ENCODE assay signal across 9 mouse cellular contexts in the genomic region with DNA sequence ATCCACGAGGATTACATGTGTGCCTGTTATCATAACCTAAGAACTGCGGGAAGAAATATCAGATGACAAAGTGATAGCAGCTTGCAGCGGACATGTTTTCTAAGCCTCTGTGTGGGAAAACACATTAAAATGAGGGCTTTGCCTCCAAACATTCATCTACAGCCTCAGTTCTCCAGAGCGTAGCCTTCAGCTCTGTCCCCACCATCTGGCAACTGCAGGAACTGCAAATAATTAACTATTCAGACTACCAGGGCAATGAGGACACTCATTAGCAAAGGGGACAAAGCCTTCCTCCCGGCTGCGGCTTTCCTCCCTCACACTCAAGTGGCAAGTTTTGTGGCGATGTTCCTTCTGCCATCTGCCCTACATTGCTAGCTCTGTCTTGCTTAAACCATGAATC. TPM values are rescaled to one million over a fixed set of nuclear protein-coding genes. Genes with fewer than 3 reads are reported as not detected.
A peak's percentile ranks its signal among the peaks of the same experiment; 100 is the strongest.
DNase-seq lines count a peak whose midpoint lies in the region; ATAC-seq lines count a peak whose summit lies in the region.
"Had no signal": no experiment of that assay in that cellular context is flagged by ENCODE, and none has a peak within 500 bp of the region (broad histone marks: within the 10 kb centered on the region; RNA-seq: fewer than 3 reads in every experiment).

No protein-coding gene starts in this region.

- no peak overlapping the region for H3K9ac ChIP-seq in forebrain, embryonic 14.5 days (ENCODE audit: low read length)
- H3K9ac ChIP-seq in midbrain, embryonic 13.5 days (replicated peaks) = no peak overlapping the region
- H3K9ac ChIP-seq: embryonic facial prominence, embryonic 15.5 days had no signal

- DNase-seq in ovary, postnatal 10 days (ENCODE audit: low spot score) = peak; percentile 4
- DNase-seq in ovary, adult 18-20 months (ENCODE audit: low spot score) = no peak
- DNase-seq in forebrain, embryonic 14.5 days (ENCODE audit: low spot score) = peak; percentile 89
- peak; percentile 60 for DNase-seq in hindlimb bud, embryonic 11.5 days (ENCODE audit: extremely low spot score, low read depth, low spot score)
- peak; percentile 70 to 75 for DNase-seq in left cerebral cortex, adult 18-20 months (ENCODE audit: low spot score in 2 of 2)
- DNase-seq in spleen, postnatal 10 days (ENCODE audit: low spot score in 2 of 2) = peak; percentile 19 to 66

- no peak overlapping the region for H3K27ac ChIP-seq in forebrain, embryonic 14.5 days (ENCODE audit: low read depth, low read length)
- no peak overlapping the region for H3K27ac ChIP-seq in midbrain, embryonic 13.5 days
- H3K27ac ChIP-seq: embryonic facial prominence, embryonic 15.5 days had no signal

- H3K4me1 ChIP-seq in forebrain, embryonic 14.5 days (ENCODE audit: control insufficient read depth, insufficient read depth, low read length) = peaks cover 4% of the 10 kb centered on the region; the same call in 1 of the 2 replicates
- peaks cover 12% of the 10 kb centered on the region for H3K4me1 ChIP-seq in midbrain, embryonic 13.5 days (replicated peaks)
- H3K4me1 ChIP-seq: embryonic facial prominence, embryonic 15.5 days had no signal

- no peak overlapping the region for H3K4me2 ChIP-seq in forebrain, embryonic 14.5 days (ENCODE audit: low read length)
- 0 out of 2 replicates have a peak overlapping the region, but pooled peaks have one; percentile 20 for H3K4me2 ChIP-seq in midbrain, embryonic 13.5 days (replicated peaks)
- H3K4me2 ChIP-seq: embryonic facial prominence, embryonic 15.5 days had no signal

- H3K27me3 ChIP-seq in forebrain, embryonic 14.5 days (replicated peaks; ENCODE audit: control insufficient read depth, insufficient read depth, low read length) = no peaks in the 10 kb centered on the region
- peaks cover 34% of the 10 kb centered on the region for H3K27me3 ChIP-seq in midbrain, embryonic 13.5 days

- 5% methylated on average over 7 of the region's 7 CpGs for WGBS in forebrain, embryonic 14.5 days
- 6% methylated on average over 7 of the region's 7 CpGs for WGBS in midbrain, embryonic 13.5 days

- no peak overlapping the region for H3K4me3 ChIP-seq in forebrain, embryonic 14.5 days (ENCODE audit: low read depth, low read length)
- no peak overlapping the region for H3K4me3 ChIP-seq in midbrain, embryonic 13.5 days (replicated peaks)
- H3K4me3 ChIP-seq: embryonic facial prominence, embryonic 15.5 days had no signal

- no peaks in the 10 kb centered on the region for H3K36me3 ChIP-seq in forebrain, embryonic 14.5 days (ENCODE audit: control insufficient read depth, insufficient read depth, low read length)
- H3K36me3 ChIP-seq in midbrain, embryonic 13.5 days = no peaks in the 10 kb centered on the region
- H3K36me3 ChIP-seq: embryonic facial prominence, embryonic 15.5 days had no signal

- no peaks in the 10 kb centered on the region for H3K9me3 ChIP-seq in forebrain, embryonic 14.5 days (replicated peaks; ENCODE audit: control insufficient read depth, low read length)
- no peaks in the 10 kb centered on the region for H3K9me3 ChIP-seq in midbrain, embryonic 13.5 days
- H3K9me3 ChIP-seq: embryonic facial prominence, embryonic 15.5 days had no signal

- ATAC-seq in cerebellum, adult (ENCODE audit: insufficient number of reproducible peaks, low FRiP score, low TSS enrichment) = peak; percentile 82
- peak; percentile 94 for ATAC-seq in forebrain, embryonic 14.5 days
- peak; percentile 79 for ATAC-seq in midbrain, embryonic 13.5 days

RNA-seq across cellular contexts. Expression of gene 4921504E06Rik, which starts 33.9 kb away (rescaled TPM):
- not detected in 2 replicates for polyA plus RNA-seq in forebrain, embryonic 14.5 days (2014; fragmentation: Nextera tagmentation; extraction: Ambion mirVana)
- not detected for total RNA-seq in left cerebral cortex, adult 18-20 months (2021)
- polyA plus RNA-seq in midbrain, embryonic 13.5 days (2015; fragmentation: Nextera tagmentation; extraction: Ambion mirVana) = 0.13 TPM in 1 of 2 replicates, not detected in the other
